Mouse (Mus musculus): ENCODE results near the gene Zswim3. TPM values are rescaled to one million over a fixed set of nuclear protein-coding genes. Genes with fewer than 3 reads are reported as not detected.
"Not testable (repeated sequence)": the region's sequence is repeated elsewhere in the genome, so short reads cannot be mapped to it uniquely, and the experiment has no call there.

Gene Zswim3
- polyA plus RNA-seq, 1 experiment from 2014 or later = 8.8 TPM

DNA sequence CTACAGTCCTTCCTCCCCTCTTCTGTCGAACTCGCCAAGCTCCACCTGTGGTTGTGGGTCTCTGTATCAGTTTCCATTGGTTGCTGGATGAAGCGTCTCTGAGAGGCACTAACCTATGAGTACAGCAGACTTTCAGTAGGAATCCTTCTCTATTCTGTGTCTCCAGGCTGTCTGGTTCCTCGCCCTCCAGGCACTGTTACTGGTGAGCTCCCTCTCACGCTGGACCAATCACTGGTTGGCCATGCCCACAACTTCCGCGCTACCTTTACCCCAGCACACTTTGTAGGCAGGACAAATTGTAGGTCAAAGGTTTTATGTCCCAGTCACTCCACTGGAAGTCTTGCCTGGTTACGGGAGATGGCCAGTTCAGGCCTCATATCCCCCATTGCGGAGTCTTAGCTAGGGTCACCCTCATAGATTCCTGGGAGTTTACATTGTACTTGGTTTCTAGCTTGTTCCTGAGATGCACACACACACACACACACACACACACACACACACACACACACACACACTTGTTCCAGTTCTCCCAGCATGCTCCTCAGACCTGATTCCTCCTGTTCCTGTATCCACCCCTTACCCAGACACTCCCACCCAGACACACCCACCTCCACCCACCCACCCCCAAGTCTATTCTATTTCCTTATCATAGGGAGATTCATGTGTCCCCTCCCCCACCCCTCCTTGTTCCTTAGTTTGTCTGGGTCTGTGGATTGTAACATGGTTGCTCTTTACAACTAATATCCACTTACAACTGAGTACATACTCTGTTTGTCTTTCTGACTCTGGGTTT is 54.9 kb downstream of the Zswim3 start:
- Histone ChIP-seq H3K36me3 (ENCODE audit: control insufficient read depth, insufficient read depth, low read length) (no peaks in the 10 kb centered on the region), H3K4me2 (ENCODE audit: low read depth, low read length) (no peak overlapping the region), H3K27me3 (ENCODE audit: control insufficient read depth, insufficient read depth, low read length) (peaks cover 4% of the 10 kb centered on the region; the same call in 1 of the 2 replicates), H3K27ac (ENCODE audit: low read length) (0 out of 2 replicates have a peak overlapping the region, but pooled peaks have one; percentile 9), H3K4me3 (replicated peaks; ENCODE audit: low read length) (no peak overlapping the region), H3K9ac (ENCODE audit: low read length) (no peak overlapping the region), H3K4me1 (ENCODE audit: control insufficient read depth, insufficient read depth, low read length) (peaks cover 28% of the 10 kb centered on the region), H3K9me3 (replicated peaks; ENCODE audit: control insufficient read depth, low read length) (no peaks in the 10 kb centered on the region)
- WGBS = 56% methylated on average over 9 of the region's 9 CpGs
- ATAC-seq (ENCODE audit: insufficient read depth, low FRiP score) = no peak

GRCm38 (mm10) chr2:164861094-164861493 is 56.2 kb downstream of the Zswim3 start:
- no peak for ATAC-seq (ENCODE audit: insufficient read depth, low FRiP score)
- peaks cover 26% of the 10 kb centered on the region for H3K4me1 ChIP-seq (ENCODE audit: control insufficient read depth, insufficient read depth, low read length)
- 59% methylated on average over 4 of the region's 4 CpGs for WGBS
- H3K36me3 ChIP-seq (ENCODE audit: control insufficient read depth, insufficient read depth, low read length) = no peaks in the 10 kb centered on the region
- H3K4me2 ChIP-seq (ENCODE audit: low read depth, low read length) = no peak overlapping the region
- peaks cover 4% of the 10 kb centered on the region; the same call in 1 of the 2 replicates for H3K27me3 ChIP-seq (ENCODE audit: control insufficient read depth, insufficient read depth, low read length)
- H3K27ac ChIP-seq (ENCODE audit: low read length) = peak overlapping the region; percentile 81; the same call in 1 of the 2 replicates
- no peak overlapping the region for H3K9ac ChIP-seq (ENCODE audit: low read length)
- H3K9me3 ChIP-seq (replicated peaks; ENCODE audit: control insufficient read depth, low read length) = no peaks in the 10 kb centered on the region
- no peak overlapping the region for H3K4me3 ChIP-seq (replicated peaks; ENCODE audit: low read length)

- peaks cover 25% of the 10 kb centered on the region for H3K4me1 ChIP-seq (ENCODE audit: control insufficient read depth, insufficient read depth, low read length)
- WGBS = 26% methylated on average over 9 of the region's 9 CpGs
Measured at GRCm38 (mm10) chr2:164862179-164862861, 57.4 kb downstream of the Zswim3 start.

GRCm38 (mm10) chr2:164863411-164863810 is 58.5 kb downstream of the Zswim3 start:
- not testable (repeated sequence) for H3K4me3 ChIP-seq (replicated peaks; ENCODE audit: low read length); H3K4me2 ChIP-seq (ENCODE audit: low read depth, low read length); H3K9ac ChIP-seq (ENCODE audit: low read length); H3K36me3 ChIP-seq (ENCODE audit: control insufficient read depth, insufficient read depth, low read length); H3K27me3 ChIP-seq (ENCODE audit: control insufficient read depth, insufficient read depth, low read length); H3K27ac ChIP-seq (ENCODE audit: low read length); ATAC-seq (ENCODE audit: insufficient read depth, low FRiP score); H3K9me3 ChIP-seq (replicated peaks; ENCODE audit: control insufficient read depth, low read length)
- 96% methylated on average over 7 of the region's 9 CpGs for WGBS
- peaks cover 25% of the 10 kb centered on the region for H3K4me1 ChIP-seq (ENCODE audit: control insufficient read depth, insufficient read depth, low read length)

More at GRCm38 (mm10) chr2:164862179-164862861, 57.4 kb downstream of the Zswim3 start:
- Histone ChIP-seq H3K9me3 (replicated peaks; ENCODE audit: control insufficient read depth, low read length) (no peaks in the 10 kb centered on the region), H3K4me3 (replicated peaks; ENCODE audit: low read length) (no peak overlapping the region), H3K4me2 (ENCODE audit: low read depth, low read length) (no peak overlapping the region), H3K27me3 (ENCODE audit: control insufficient read depth, insufficient read depth, low read length) (no peaks in the 10 kb centered on the region), H3K36me3 (ENCODE audit: control insufficient read depth, insufficient read depth, low read length) (no peaks in the 10 kb centered on the region), H3K9ac (ENCODE audit: low read length) (no peak overlapping the region; the same call in 1 of the 2 replicates), H3K27ac (ENCODE audit: low read length) (peak overlapping the region; percentile 81)
- peak; percentile 80 for ATAC-seq (ENCODE audit: insufficient read depth, low FRiP score)

DNA sequence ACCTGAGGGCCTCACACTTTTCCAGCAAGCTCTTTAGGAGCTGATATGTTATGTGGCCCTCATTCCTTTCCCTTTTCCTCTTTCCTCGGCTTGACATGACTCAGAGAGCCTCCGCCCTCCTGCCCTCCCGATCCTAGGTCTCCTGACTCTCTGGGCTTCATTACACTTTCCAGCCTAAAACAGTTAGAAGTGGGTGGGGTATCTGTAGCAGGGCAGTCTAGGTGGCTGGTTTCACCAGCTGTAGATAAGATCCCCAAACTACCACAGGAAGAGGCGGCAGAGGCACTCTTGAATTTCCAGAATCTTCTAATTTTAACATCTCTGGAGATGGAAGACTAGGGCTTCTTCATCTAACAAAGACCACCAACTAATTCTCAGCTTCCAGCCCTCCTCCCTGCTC is 59.7 kb downstream of the Zswim3 start:
- 58% methylated on average over 4 of the region's 4 CpGs for WGBS
- H3K4me3 ChIP-seq (replicated peaks; ENCODE audit: low read length) = no peak overlapping the region
- H3K9me3 ChIP-seq (replicated peaks; ENCODE audit: control insufficient read depth, low read length) = peaks cover 6% of the 10 kb centered on the region
- H3K4me1 ChIP-seq (ENCODE audit: control insufficient read depth, insufficient read depth, low read length) = peaks cover 19% of the 10 kb centered on the region
- ATAC-seq (ENCODE audit: insufficient read depth, low FRiP score) = no peak
- no peak overlapping the region for H3K9ac ChIP-seq (ENCODE audit: low read length)
- H3K4me2 ChIP-seq (ENCODE audit: low read depth, low read length) = no peak overlapping the region
- no peaks in the 10 kb centered on the region for H3K36me3 ChIP-seq (ENCODE audit: control insufficient read depth, insufficient read depth, low read length)
- H3K27me3 ChIP-seq (ENCODE audit: control insufficient read depth, insufficient read depth, low read length) = no peaks in the 10 kb centered on the region
- no peak overlapping the region for H3K27ac ChIP-seq (ENCODE audit: low read length)

- Histone ChIP-seq H3K27me3 (ENCODE audit: control insufficient read depth, insufficient read depth, low read length) (no peaks in the 10 kb centered on the region), H3K9me3 (replicated peaks; ENCODE audit: control insufficient read depth, low read length) (peaks cover 6% of the 10 kb centered on the region), H3K36me3 (ENCODE audit: control insufficient read depth, insufficient read depth, low read length) (no peaks in the 10 kb centered on the region), H3K4me1 (ENCODE audit: control insufficient read depth, insufficient read depth, low read length) (peaks cover 9% of the 10 kb centered on the region), H3K4me3 (replicated peaks; ENCODE audit: low read length) (no peak overlapping the region), H3K27ac (ENCODE audit: low read length) (peak overlapping the region; percentile 58), H3K9ac (ENCODE audit: low read length) (no peak overlapping the region), H3K4me2 (ENCODE audit: low read depth, low read length) (no peak overlapping the region)
- peak; percentile 65 for ATAC-seq (ENCODE audit: insufficient read depth, low FRiP score)
- WGBS = 23% methylated on average over 16 of the region's 16 CpGs
Measured at GRCm38 (mm10) chr2:164866741-164867551, 62.0 kb downstream of the Zswim3 start.

DNA sequence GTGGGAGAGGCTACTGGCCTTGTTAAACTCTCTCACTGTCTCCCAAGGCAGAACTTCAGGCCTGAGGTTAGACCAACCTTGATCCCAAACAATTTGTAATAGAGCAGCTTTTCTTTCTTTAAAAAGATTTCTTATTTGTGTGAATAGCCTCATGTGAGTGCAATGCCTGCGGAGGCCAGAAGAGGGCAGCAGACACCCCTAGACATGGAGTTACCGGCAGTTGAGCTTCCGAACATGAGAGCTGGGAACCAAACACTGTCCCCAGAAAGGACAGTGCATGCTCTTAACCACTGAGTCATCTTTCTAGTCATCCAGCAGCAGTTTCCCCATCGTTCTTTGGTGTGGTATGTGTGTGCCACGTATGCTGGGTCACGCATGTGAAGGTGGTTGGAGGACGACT is 62.7 kb downstream of the Zswim3 start:
- H3K4me1 ChIP-seq (ENCODE audit: control insufficient read depth, insufficient read depth, low read length) = peaks cover 7% of the 10 kb centered on the region; the same call in 1 of the 2 replicates
- peaks cover 6% of the 10 kb centered on the region for H3K9me3 ChIP-seq (replicated peaks; ENCODE audit: control insufficient read depth, low read length)
- no peaks in the 10 kb centered on the region for H3K27me3 ChIP-seq (ENCODE audit: control insufficient read depth, insufficient read depth, low read length)
- WGBS = 92% methylated on average over 7 of the region's 7 CpGs
- H3K4me3 ChIP-seq (replicated peaks; ENCODE audit: low read length) = no peak overlapping the region
- H3K27ac ChIP-seq (ENCODE audit: low read length) = peak overlapping the region; percentile 58
- H3K9ac ChIP-seq (ENCODE audit: low read length) = no peak overlapping the region
- H3K36me3 ChIP-seq (ENCODE audit: control insufficient read depth, insufficient read depth, low read length) = no peaks in the 10 kb centered on the region
- ATAC-seq (ENCODE audit: insufficient read depth, low FRiP score) = no peak
- no peak overlapping the region for H3K4me2 ChIP-seq (ENCODE audit: low read depth, low read length)

DNA sequence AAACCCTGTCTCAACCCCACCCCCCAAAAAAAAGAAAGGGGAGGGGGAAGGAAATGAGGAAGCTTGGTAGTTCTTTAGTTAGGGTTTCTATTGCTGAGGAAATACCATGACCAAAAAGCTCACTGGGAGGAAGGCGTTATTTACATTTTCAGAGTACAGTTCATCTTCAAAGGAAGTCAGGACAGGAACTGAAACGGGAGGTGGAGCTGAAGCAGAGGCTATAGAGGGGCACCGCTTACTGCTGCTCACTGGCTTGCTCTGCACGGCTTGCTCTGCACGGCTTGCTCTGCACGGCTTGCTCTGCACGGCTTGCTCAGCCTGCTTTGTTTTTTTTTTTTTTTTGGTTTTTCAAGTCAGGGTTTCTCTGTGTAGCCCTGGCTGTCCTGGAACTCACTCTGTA is 63.6 kb downstream of the Zswim3 start:
- Histone ChIP-seq H3K27ac (ENCODE audit: low read length) (no peak overlapping the region), H3K4me3 (replicated peaks; ENCODE audit: low read length) (no peak overlapping the region), H3K4me1 (ENCODE audit: control insufficient read depth, insufficient read depth, low read length) (peaks cover 4% of the 10 kb centered on the region; the same call in 1 of the 2 replicates), H3K9me3 (replicated peaks; ENCODE audit: control insufficient read depth, low read length) (peaks cover 6% of the 10 kb centered on the region), H3K36me3 (ENCODE audit: control insufficient read depth, insufficient read depth, low read length) (no peaks in the 10 kb centered on the region), H3K9ac (ENCODE audit: low read length) (no peak overlapping the region), H3K4me2 (ENCODE audit: low read depth, low read length) (no peak overlapping the region), H3K27me3 (ENCODE audit: control insufficient read depth, insufficient read depth, low read length) (no peaks in the 10 kb centered on the region)
- 59% methylated on average over 7 of the region's 7 CpGs for WGBS
- no peak for ATAC-seq (ENCODE audit: insufficient read depth, low FRiP score)

All from stomach, embryonic 16.5 days (tissue).